Mouse (Mus musculus) fibroblast of lung, adult 2 months (primary cell): ENCODE data around the gene Slc48a1.

ENCODE experiments used
- DNase-seq: peaks from one replicate; pipeline ENCODE4 v3.0.0-alpha.2; 2011; ENCODE audit warnings: low read depth

Slc48a1 gene

GRCm38 (mm10) chr15:97778311-97779098 lies at the start of gene Slc48a1:
Slc48a1 (plus strand) TSS chr15:97778520.
- no peak for DNase-seq

GRCm38 (mm10) chr15:97728804-97729203 lies 49.5 kb upstream of the Slc48a1 start:
- no peak for DNase-seq

- no peak for DNase-seq
Observed at GRCm38 (mm10) chr15:97730365-97730764, 48.0 kb upstream of the Slc48a1 start.

- no peak for DNase-seq
Observed at GRCm38 (mm10) chr15:97731111-97731510, 47.2 kb upstream of the Slc48a1 start, which contains the start of gene Endou. Endou (minus strand) TSS chr15:97731339.

- DNase-seq = no peak
Observed at GRCm38 (mm10) chr15:97731988-97732387, 46.3 kb upstream of the Slc48a1 start.

GRCm38 (mm10) chr15:97738923-97739322 lies 39.4 kb upstream of the Slc48a1 start:
- no peak for DNase-seq

- no peak for DNase-seq
Observed at GRCm38 (mm10) chr15:97740283-97740732, 38.0 kb upstream of the Slc48a1 start.

- no peak for DNase-seq
Observed at GRCm38 (mm10) chr15:97741662-97742061, 36.7 kb upstream of the Slc48a1 start.

- no peak for DNase-seq
Observed at GRCm38 (mm10) chr15:97742074-97742473, 36.2 kb upstream of the Slc48a1 start.

GRCm38 (mm10) chr15:97742600-97742999 lies 35.7 kb upstream of the Slc48a1 start:
- no peak for DNase-seq

- no peak for DNase-seq
Observed at GRCm38 (mm10) chr15:97743210-97743609, 35.1 kb upstream of the Slc48a1 start.

- DNase-seq = no peak
Observed at GRCm38 (mm10) chr15:97743961-97744525, 34.3 kb upstream of the Slc48a1 start.

- no peak for DNase-seq
Observed at GRCm38 (mm10) chr15:97744930-97745329, 33.4 kb upstream of the Slc48a1 start.

GRCm38 (mm10) chr15:97745331-97745730 lies 33.0 kb upstream of the Slc48a1 start:
- no peak for DNase-seq

- no peak for DNase-seq
Observed at GRCm38 (mm10) chr15:97746278-97746677, 32.0 kb upstream of the Slc48a1 start.

- DNase-seq = no peak
Observed at GRCm38 (mm10) chr15:97746748-97747147, 31.6 kb upstream of the Slc48a1 start.

GRCm38 (mm10) chr15:97747486-97747885 lies 30.8 kb upstream of the Slc48a1 start:
- no peak for DNase-seq

GRCm38 (mm10) chr15:97748309-97748708 lies 30.0 kb upstream of the Slc48a1 start:
- DNase-seq = no peak

GRCm38 (mm10) chr15:97748964-97749363 lies 29.4 kb upstream of the Slc48a1 start:
- no peak for DNase-seq

GRCm38 (mm10) chr15:97749397-97749796 lies 28.9 kb upstream of the Slc48a1 start:
- DNase-seq = no peak

GRCm38 (mm10) chr15:97749841-97750240 lies 28.5 kb upstream of the Slc48a1 start:
- DNase-seq = no peak

GRCm38 (mm10) chr15:97750697-97751096 lies 27.6 kb upstream of the Slc48a1 start:
- DNase-seq = no peak

- DNase-seq = no peak
Observed at GRCm38 (mm10) chr15:97751676-97752075, 26.6 kb upstream of the Slc48a1 start.

- DNase-seq = no peak
Observed at GRCm38 (mm10) chr15:97752491-97752890, 25.8 kb upstream of the Slc48a1 start.
